Mouse (Mus musculus): Measurements from ENCODE around the gene Eda2r. TPM values are rescaled to one million over a fixed set of nuclear protein-coding genes. Genes with fewer than 3 reads are reported as not detected.

The Eda2r gene
- polyA plus RNA-seq, 2 experiments = 0.06 to 0.15 TPM

GRCm38 (mm10) chrX:97369206-97369605 is 7.8 kb downstream of the Eda2r start:
- no peaks in the 10 kb centered on the region for H3K36me3 ChIP-seq (replicated peaks; ENCODE audit: control insufficient read depth, insufficient read depth, low read depth)
- no peak for ATAC-seq (ENCODE audit: insufficient read depth)
- H3K4me1 ChIP-seq (replicated peaks; ENCODE audit: control insufficient read depth in 2 of 2, insufficient read depth in 2 of 2, low read length in 1 of 2) = no peaks in the 10 kb centered on the region
- no peak for TF ChIP-seq CTCF (IDR thresholded peaks at IDR 0.05; ENCODE audit: low read depth)
- no peak for TF ChIP-seq EP300 (IDR thresholded peaks at IDR 0.05; ENCODE audit: low read depth)
- 63% methylated on average over 1 of the region's 1 CpGs for WGBS (ENCODE audit: insufficient replicate concordance)
- no peaks in the 10 kb centered on the region for H3K27me3 ChIP-seq (ENCODE audit: control insufficient read depth, insufficient read depth, low read length)
- no peak overlapping the region for H3K4me2 ChIP-seq (ENCODE audit: low read depth)
- DNase-seq (ENCODE audit: low read depth in 3 of 3, low spot score in 3 of 3) = no peak
- H3K4me3 ChIP-seq (ENCODE audit: insufficient read depth in 1 of 2, low read depth in 2 of 2, low read length in 2 of 2) = no peak overlapping the region
- no peak overlapping the region for H3K9ac ChIP-seq (replicated peaks)
- no peak overlapping the region for H3K27ac ChIP-seq
- no peaks in the 10 kb centered on the region for H3K9me3 ChIP-seq (ENCODE audit: control insufficient read depth, low read length)

- no peaks in the 10 kb centered on the region for H3K4me1 ChIP-seq (replicated peaks; ENCODE audit: control insufficient read depth in 2 of 2, insufficient read depth in 2 of 2, low read length in 1 of 2)
- DNase-seq (ENCODE audit: low read depth in 3 of 3, low spot score in 3 of 3) = no peak
- H3K27ac ChIP-seq = no peak overlapping the region
- H3K9ac ChIP-seq (replicated peaks) = no peak overlapping the region
- H3K4me2 ChIP-seq (ENCODE audit: low read depth) = no peak overlapping the region
- no peak for TF ChIP-seq EP300 (IDR thresholded peaks at IDR 0.05; ENCODE audit: low read depth)
- no peak for TF ChIP-seq CTCF (IDR thresholded peaks at IDR 0.05; ENCODE audit: low read depth)
- no peaks in the 10 kb centered on the region for H3K9me3 ChIP-seq (ENCODE audit: control insufficient read depth, low read length)
- no peak for ATAC-seq (ENCODE audit: insufficient read depth)
- H3K4me3 ChIP-seq (ENCODE audit: insufficient read depth in 1 of 2, low read depth in 2 of 2, low read length in 2 of 2) = no peak overlapping the region
- H3K27me3 ChIP-seq (ENCODE audit: control insufficient read depth, insufficient read depth, low read length) = no peaks in the 10 kb centered on the region
- 58% methylated on average over 2 of the region's 2 CpGs for WGBS (ENCODE audit: insufficient replicate concordance)
- no peaks in the 10 kb centered on the region for H3K36me3 ChIP-seq (replicated peaks; ENCODE audit: control insufficient read depth, insufficient read depth, low read depth)
Measured at GRCm38 (mm10) chrX:97368741-97369140, 8.3 kb downstream of the Eda2r start.

GRCm38 (mm10) chrX:97360919-97361318 is 16.1 kb downstream of the Eda2r start:
- 46% methylated on average over 2 of the region's 2 CpGs for WGBS (ENCODE audit: insufficient replicate concordance)
- H3K9ac ChIP-seq (replicated peaks) = no peak overlapping the region
- no peaks in the 10 kb centered on the region for H3K36me3 ChIP-seq (replicated peaks; ENCODE audit: control insufficient read depth, insufficient read depth, low read depth)
- H3K4me1 ChIP-seq (replicated peaks; ENCODE audit: control insufficient read depth in 2 of 2, insufficient read depth in 2 of 2, low read length in 1 of 2) = no peaks in the 10 kb centered on the region
- H3K27ac ChIP-seq = no peak overlapping the region
- no peak overlapping the region for H3K4me3 ChIP-seq (ENCODE audit: insufficient read depth in 1 of 2, low read depth in 2 of 2, low read length in 2 of 2)
- ATAC-seq (ENCODE audit: insufficient read depth) (no peak), DNase-seq (ENCODE audit: low read depth in 3 of 3, low spot score in 3 of 3) (no peak)
- H3K9me3 ChIP-seq (ENCODE audit: control insufficient read depth, low read length) = no peaks in the 10 kb centered on the region
- no peaks in the 10 kb centered on the region for H3K27me3 ChIP-seq (ENCODE audit: control insufficient read depth, insufficient read depth, low read length)
- TF ChIP-seq CTCF (IDR thresholded peaks at IDR 0.05; ENCODE audit: low read depth) (no peak), EP300 (IDR thresholded peaks at IDR 0.05; ENCODE audit: low read depth) (no peak)
- no peak overlapping the region for H3K4me2 ChIP-seq (ENCODE audit: low read depth)

GRCm38 (mm10) chrX:97327891-97328290 is 49.1 kb downstream of the Eda2r start:
- H3K36me3 ChIP-seq (replicated peaks; ENCODE audit: control insufficient read depth, insufficient read depth, low read depth) = no peaks in the 10 kb centered on the region
- H3K27ac ChIP-seq = no peak overlapping the region
- H3K4me2 ChIP-seq (ENCODE audit: low read depth) = no peak overlapping the region
- H3K27me3 ChIP-seq (ENCODE audit: control insufficient read depth, insufficient read depth, low read length) = no peaks in the 10 kb centered on the region
- no peaks in the 10 kb centered on the region for H3K4me1 ChIP-seq (replicated peaks; ENCODE audit: control insufficient read depth in 2 of 2, insufficient read depth in 2 of 2, low read length in 1 of 2)
- TF ChIP-seq EP300 (IDR thresholded peaks at IDR 0.05; ENCODE audit: low read depth) = no peak
- no peak for TF ChIP-seq CTCF (IDR thresholded peaks at IDR 0.05; ENCODE audit: low read depth)
- no peak for DNase-seq (ENCODE audit: low read depth in 3 of 3, low spot score in 3 of 3)
- ATAC-seq (ENCODE audit: insufficient read depth) = no peak
- no peak overlapping the region for H3K4me3 ChIP-seq (ENCODE audit: insufficient read depth in 1 of 2, low read depth in 2 of 2, low read length in 2 of 2)
- H3K9ac ChIP-seq (replicated peaks) = no peak overlapping the region
- H3K9me3 ChIP-seq (ENCODE audit: control insufficient read depth, low read length) = no peaks in the 10 kb centered on the region

Data from liver, embryonic 14.5 days (tissue).